Mouse (Mus musculus) cerebellum, adult 2 months (tissue): ENCODE data around the gene Atp5e.

Experiments used
- CTCF ChIP-seq: fragments of 200-500 bp; IDR thresholded peaks from 2 replicates; pipeline ENCODE4 v1.5.1; 2011; ENCODE audit warnings: low read depth, mild to moderate bottlenecking, control low read depth, low read length, moderate library complexity, borderline replicate concordance; ENCODE audit not compliant: insufficient read depth
- POLR2A ChIP-seq: fragments of 200-500 bp; IDR thresholded peaks from 2 replicates; pipeline ENCODE4 v1.6.1; 2011; ENCODE audit warnings: low read length, control low read depth, borderline replicate concordance; ENCODE audit not compliant: insufficient read depth

DNA sequence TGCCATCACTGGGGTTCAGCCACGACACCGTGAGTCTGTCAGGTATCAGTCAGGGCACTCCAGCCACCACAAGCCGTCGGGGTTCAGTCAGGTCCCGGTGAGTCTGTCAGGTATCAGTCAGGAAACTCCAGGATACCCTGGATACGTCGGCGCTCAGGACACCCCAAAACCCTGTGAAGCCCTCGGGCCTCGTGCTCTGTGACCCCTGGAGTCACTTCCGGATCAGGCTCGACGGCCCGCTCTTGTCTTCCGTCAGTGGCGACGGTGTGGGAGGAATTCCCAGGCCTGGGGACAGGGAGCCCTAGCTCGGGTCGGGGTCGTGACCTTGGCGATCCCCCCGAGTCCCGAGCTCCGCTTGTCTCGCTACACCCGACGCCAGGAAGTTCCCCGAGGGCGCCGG lies 8.5 kb upstream of the Atp5e start:
- TF ChIP-seq CTCF (no peak), POLR2A (no peak)
